Mouse (Mus musculus): ENCODE data around the gene Nfkbib.

The Nfkbib gene

DNA sequence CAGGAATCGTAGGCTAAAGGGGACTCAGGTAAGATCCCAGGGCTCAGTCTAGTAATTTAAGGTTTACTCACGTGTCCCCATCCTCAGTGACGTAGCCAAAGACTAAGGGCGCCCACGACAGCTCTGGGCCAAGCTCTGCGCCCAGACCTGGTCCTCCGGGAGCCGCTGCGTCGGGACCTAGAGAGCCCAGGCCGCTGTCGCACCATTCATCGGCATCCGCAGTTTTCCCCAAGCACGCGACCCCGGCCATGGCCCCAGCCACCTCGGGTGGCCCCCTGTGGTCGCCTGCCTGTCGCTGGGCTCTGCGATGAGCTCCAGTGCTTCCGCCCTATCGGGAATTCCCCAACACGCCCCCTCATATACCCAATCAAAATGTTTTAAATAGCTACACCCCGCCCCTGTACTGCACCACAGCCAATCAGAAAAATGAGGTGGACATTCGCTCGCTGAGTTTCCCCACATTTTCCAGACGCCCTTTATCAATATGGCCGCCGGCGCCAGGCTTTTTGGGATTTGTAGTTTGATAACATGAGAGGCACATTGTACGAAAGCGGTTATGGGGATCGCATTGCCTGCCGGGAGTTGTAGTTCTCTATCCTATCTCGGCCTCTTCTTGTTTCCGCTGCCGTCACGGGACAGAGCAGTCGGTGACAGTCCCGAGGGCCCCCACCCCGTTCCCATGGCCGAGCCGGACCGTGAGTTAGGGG is 986 bp downstream of the Nfkbib start, which contains the start of gene Sirt2:
Gene Sirt2 (plus strand): TSS at position 563 of the 707 bp plus-strand sequence.
- peak; percentile 96 for DNase-seq

DNA sequence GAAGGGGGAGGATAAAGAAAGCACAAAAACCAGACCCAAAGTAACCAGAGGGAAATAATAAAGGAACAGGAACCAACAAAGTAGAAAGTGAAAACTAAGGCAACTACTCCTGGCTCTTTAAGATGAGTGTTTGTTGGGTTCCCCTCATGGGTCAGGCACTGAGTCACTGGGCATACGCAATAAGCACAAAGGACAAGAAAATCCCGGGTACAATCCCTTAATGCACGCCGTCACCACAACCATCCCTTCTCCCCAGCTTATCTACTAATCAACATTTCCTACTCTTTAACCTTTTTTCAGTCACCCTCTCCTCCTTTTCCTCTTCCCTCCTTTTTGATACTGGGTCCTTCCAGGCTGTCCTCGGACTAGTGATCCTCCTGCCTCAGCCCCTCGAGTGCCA is 2.1 kb downstream of the Nfkbib start:
- DNase-seq: no peak

DNA sequence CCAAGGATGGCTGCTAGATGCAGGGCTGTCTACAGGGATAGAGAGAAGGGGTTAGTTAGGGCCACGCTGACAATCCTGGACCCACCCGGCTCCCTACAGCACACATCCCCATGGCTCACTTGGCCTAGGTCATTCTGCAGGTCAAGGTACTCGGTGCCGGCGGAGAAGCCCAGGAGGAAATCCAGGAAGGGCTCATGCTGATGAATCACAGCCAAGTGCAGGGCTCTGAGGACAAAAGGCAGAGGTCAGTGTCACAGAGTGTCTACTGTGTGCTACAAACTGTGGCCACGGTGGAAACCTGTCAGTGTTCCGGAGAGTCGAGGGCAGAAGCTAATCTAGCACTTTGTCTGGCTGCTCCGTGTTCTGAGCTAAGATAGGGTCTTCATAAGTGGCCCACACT is 5.4 kb downstream of the Nfkbib start:
- DNase-seq: no peak

DNA sequence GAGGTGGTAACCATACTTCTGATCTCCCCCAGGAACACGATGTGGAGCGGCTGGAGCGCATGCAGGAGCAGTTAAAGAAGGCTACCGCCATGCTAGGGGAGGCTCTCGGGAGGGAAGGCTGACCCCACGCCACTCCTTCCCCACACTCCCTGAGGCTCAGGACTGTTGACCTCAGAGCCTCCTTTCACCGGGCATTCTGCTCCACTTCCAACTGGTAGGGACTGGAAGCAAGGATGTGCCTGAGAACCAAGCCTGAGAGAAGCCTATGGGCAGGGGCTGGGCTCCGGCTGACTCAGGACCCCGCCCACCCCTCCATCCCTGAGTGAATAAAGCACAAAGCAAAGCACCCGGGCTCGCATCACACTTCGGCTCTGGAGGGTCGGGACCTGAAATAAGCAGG is 8.7 kb downstream of the Nfkbib start:
- DNase-seq: no peak

DNA sequence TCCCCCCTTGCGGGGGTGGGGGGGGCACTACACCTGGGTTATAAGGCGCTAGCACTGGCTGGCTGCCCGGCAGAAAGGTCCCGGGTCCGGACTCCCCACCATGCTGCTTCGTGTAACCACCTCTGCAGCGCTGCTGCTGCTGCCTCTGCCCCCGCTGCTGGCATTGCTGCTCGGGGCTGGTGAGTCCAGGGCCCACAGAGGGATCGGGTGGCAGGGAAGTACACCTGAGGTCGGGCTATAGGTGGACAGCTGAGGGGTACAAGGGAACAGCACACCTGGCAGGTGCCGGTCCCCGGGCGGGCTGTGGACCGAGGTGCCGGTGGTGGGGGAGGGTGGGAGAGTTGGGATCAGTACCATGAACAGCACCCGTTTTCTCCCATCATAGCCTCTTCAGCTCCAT is 11.2 kb downstream of the Nfkbib start, which contains the start of gene Ccer2:
Gene Ccer2 (plus strand): TSS at position 96 of the 400 bp plus-strand sequence.
- no peak for DNase-seq

DNA sequence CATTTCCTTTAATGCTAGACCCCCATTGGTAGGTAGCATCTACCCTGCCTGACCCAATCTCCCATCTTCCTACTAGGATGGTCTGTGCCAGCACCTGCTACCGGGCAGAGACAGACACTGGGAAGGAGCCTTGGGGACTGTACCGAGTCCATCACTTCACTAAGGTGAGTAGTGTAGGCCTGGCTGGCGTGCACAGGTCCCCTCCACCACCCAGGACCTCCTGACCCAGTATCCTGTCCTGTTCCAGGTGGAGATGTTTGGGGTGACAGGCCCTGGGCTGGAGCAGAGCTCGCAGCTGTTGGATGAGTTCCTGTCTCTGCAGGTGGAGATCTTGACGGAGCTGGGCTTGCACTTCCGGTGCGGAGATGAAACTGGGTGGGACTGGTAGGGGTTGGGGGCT is 17.4 kb downstream of the Nfkbib start:
- DNase-seq: no peak

DNA sequence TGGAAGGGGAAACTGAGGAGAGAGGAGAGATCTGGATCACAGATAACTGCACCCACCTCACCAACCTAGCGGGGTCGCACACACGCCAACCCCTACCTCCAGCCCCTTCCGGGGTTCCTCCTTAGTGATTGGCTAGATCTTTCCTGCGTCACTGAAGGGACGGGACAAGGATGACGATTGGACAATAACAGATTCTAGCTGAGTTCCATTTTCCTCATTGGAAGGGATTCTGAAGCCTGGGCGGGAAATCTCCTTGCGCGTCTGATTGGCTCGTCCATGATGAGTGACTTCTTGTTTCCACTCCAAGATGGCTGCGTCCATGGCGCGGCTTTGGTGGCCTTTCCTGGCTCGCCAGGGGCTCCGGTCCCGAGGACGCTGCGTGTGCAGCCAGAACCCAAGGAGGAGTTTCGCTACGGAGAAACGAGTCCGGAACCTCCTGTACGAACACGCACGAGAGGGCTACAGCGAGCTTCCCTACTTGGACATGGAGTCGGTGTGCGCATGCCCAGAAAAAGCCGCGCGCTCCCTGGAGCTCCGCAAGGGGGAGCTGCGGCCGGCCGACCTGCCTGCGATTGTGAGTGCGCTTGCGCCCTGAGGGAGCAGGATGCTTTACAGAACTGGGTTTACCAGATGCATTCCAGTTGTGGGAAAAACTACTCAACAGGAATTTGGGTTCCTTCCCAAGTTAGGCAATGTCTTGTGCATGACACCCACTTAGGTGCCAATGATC is 25.4 kb downstream of the Nfkbib start, which contains the start of the genes Mrps12 and Sars2:
Gene Mrps12 (minus strand): TSS at position 112 of the 730 bp plus-strand sequence.
Gene Sars2 (plus strand): TSS at position 284 of the 730 bp plus-strand sequence.
- DNase-seq: peak; percentile 94

DNA sequence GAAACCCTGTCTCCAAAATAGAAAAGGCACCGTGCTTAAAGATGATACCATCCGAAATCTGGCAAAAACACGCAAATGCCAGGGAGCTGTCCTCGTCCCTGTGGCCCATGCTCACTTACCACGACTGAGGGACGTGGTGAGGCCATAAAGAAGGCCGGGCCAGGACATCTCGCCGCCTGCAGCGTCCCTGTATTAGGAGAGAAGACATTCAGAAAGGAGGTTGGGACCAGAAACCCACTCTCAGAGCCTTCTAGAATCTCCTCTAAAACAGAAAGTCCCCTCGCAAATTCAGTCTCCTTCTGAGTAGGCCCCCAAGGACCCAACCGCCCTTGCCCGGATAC is 26.0 kb downstream of the Nfkbib start:
- no peak for DNase-seq

DNA sequence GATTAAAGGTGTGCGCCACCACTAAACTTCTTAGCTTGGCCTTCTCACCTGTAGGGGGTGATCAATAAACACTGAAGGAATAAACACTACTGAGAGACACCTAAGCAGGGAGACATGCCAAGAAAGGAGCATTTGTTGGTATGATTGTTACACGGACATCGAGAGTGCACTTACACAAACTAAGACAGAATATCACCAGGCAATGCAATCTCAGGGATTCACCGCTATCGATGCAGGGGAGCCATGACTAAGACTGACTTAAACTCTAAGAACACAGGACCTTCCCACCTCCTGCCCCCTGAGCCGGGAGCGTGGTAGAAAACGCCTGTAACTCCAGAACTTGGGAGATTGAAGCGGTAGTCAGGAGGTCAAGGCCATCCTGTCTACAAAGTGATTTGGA is 26.4 kb downstream of the Nfkbib start:
- DNase-seq: no peak

DNA sequence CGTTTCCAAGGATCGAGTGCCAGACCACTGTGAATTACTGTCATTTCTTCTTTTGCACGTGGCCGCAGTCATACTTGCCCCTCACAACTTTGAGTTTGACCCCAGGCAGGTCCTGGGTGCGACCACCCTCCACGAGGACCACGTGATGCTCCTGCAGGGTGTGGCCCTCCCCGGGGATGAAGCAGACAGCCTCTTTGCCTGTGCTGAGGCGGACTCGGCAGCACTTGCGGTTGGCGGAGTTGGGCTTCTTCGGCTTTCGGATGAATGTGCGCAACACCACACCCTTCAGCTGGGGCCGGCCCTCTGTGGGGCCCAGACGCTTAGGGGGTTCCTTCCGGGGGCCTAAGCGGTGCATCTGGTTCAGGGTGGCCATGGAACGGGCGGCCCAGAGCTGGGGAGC is 27.5 kb downstream of the Nfkbib start:
- no peak for DNase-seq

DNA sequence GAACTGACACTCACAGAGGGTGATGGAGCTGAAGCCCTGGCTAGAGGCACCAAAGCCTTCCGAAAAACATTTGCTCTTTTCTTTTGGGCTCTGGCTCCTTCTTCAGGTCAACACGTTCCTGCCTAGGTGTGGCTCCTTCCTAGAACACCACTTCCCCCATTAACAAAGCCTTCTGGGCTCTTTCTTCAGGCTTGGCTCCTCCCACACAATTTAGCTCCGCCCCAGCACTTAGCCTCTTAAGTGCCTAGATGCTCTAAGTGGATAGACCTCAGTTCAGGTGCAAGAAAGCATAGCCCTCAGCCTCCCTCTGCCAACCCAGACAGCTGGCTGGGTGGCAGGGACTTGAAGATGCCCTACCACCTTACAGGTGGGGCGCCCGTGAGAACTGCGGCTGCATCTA is 31.6 kb downstream of the Nfkbib start:
- DNase-seq: peak; percentile 24

DNA sequence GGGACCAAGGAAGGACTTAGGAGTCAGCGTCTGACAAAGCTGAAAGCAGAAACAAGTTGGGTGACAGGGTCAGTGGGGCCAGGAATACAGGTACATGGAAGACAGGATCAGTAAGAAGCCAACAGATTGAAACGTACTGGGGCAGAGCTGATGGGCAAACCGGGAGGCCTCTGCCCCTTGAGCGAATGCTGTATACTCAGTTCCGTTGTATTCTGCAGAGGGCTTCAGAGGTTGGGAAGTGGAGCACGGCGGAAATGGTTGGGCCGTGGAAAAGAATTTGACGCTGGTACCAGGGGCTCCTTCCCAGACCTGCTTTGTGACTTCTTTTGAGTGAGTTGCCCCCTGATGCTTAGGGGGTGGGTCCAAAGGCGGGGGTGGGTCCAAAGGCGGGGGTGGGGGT is 34.1 kb downstream of the Nfkbib start:
- DNase-seq: no peak

DNA sequence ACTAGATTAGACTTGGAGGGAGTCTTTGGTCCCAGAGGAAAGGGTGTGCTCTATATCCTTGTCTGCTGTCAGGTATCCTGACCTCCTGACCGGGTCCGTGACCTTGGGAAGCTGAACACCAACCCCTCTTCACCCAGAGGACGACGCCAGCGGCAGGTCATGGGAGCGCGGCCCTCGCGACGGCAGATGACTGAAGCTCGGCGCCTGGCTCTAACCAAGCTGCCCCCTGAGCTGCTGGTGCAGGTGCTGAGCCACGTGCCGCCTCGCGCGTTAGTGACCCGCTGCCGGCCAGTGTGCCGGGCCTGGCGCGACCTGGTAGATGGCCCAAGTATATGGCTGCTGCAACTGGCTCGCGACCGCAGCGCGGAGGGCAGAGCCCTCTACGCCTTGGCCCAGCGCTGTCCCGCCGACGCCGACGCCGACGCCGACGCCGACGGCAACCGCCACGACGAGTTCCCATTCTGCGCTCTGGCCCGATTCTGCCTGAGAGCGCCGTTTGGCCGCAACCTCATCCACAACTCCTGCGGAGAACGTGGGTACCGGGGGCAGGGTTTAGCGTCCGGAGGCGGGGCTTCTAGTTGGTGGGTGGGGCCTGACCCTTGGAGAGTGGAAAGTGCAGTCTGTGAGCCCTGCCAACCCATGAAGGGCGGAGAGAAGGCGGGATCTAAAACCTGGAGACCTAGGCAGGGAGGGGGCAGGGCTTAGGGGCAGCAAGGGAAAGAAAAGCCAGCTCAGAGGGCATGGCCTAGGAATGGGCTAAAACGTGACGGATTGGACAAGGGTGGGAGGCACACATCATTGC is 34.8 kb downstream of the Nfkbib start:
- DNase-seq: peak; percentile 85

DNA sequence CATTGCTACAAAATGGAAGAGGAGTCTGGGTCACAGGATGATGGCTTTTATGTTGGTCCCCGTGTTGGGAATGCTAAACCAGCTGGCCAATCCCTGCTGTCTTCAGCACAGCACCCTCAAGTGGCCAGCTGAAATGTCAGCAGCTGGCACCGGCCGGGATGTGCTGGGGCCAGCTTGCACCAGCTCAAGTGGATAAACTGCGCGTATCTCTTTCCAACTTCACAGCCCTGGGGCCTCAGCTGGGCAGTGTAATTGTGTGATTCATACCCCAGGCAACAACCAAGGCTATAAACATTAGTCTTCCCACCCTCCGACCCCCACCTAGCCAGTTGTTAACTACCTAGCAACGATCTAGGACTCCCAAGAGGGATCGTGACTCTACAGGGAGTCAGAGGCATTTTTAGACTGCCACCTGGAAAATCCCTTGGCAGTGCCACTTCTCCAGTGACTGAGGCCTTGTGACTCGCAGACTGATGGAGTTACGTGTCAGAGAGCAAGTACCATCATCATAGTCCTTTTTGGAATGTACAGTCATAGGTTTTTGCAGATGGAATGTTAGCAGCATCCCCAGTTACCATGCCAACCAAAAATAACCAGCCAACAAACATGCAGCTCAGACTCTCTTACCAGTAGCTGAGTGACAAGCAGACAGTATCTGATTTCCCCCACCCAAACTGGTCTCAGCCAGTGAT is 39.5 kb downstream of the Nfkbib start:
- DNase-seq: no peak

DNA sequence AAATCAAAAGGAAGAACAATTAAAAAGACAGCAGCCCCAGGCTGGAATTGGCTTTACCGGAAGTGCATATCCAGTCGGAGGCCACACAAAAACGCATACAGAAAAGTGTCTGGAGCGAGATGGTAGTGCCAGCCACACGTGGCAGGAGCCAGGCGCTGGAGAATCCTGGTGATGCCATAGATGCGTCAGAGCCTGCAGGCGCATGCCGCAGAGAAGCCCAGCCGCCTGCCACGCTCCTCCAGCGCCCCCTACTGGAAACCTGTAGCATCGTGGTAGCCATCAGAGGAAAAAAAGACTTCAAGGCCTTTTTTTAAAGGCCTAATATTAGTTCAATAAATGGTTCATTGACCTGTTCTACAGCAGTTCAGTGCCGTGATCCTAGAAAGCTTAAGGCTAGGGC is 40.7 kb downstream of the Nfkbib start:
- DNase-seq: peak; percentile 85

DNA sequence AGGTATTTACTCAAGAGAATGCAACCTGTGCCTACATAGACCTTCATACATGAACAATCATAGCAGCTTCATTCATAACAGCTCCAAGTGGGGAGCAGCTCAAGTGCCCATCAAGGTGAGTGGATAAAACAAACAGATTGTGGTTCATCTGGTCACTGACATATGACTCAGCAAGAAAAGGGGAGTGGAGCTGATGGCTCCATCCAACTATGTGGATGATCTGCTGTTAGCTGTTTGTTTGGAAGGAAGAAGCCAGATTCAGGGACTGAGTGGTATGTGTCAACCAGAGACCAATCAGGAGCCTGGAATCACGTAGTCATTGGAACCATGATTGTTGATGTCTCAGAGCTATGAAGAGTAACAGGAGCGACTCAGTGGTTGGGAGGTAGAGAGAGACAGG is 42.7 kb downstream of the Nfkbib start:
- DNase-seq: no peak

DNA sequence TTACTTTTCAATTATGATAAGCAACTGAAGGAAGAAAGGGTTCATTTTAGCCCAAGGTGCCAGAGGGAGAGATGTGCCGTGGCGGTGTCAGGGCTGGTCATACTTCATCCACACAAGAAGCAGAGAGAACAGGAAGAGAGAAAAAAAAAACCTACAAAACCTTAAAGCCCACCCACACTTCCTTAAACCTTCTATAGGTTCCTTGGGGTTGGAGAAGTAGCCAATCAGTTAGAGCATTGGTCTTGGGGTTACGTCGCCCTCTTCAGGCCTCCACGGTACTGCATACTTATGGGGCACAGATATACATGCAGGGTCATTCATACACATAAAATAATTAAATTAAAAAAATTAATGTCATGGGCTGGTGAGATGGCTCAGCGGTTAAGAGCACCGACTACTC is 45.2 kb downstream of the Nfkbib start:
- no peak for DNase-seq

DNA sequence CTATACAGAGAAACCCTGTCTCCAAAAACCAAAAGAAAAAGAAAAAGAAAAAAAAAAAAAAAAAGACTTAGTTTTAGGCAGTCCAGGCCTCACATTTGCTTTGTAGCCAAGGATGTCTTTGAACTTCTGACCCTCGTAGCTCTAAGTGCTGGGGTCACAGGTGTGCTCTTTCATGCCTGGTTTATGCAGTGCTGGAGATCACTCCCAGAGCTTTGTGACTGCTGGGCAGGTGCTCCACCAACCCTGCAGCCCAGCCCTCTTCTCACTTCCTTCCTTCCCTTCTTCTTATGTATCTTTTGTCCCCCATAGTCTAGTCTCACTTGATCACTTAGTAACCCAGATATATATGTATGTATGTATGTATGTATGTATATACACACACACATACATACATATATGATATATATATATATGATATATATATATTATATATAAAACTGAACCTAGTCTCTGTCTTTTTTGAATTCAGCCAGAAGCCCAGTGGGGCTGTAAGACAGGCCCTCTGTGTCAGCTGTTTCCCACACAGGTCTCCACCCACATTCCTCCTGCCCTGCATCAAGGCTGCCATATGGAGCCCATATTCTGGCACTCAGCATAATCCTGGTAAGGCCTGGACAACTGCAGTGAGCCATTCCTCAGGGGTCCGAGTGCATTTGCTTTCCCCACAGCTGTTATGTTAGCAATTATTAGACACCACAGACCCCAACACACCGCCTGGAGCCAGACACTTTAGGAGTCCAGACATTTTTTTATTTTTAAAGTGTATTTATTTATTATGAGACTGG is 46.4 kb downstream of the Nfkbib start:
- DNase-seq: no peak

DNA sequence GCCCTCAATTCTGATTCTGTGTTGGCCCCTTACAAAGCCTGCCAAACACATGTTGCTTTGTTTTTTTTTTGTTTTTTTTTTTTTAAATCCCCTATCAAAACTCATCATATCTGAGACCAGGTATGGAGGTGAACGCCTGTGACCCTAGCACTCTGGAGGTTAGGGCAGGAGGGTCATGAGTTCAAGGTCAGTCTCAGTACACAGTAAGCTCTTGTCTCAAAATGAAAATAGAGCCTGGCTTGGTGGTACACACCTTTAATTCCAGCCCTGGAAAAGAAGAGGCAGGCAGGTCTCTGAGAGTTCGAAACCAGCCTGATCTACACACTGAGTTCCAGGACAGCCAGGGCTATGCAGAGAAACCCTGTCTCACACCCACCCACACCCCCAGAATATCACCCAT is 47.7 kb downstream of the Nfkbib start:
- DNase-seq: no peak

DNA sequence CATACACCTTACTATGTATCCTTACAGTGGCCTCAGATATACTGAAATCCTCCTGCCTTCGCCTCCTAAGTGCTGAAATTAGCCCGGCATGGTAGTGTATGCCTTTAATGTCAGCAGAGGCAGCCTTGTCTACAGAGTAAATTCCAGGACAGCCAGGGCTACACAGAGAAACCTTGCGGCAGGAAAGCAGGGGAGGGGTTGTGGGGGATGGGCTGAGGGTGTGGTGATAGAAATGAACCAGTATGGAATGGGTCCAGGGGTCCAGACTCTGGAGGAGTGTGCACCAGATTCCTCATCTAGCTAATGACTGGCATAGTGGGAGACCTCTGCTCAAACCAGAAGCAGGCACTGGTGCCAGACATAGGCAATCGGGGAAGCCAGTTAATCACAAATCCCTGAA is 48.2 kb downstream of the Nfkbib start:
- no peak for DNase-seq

DNA sequence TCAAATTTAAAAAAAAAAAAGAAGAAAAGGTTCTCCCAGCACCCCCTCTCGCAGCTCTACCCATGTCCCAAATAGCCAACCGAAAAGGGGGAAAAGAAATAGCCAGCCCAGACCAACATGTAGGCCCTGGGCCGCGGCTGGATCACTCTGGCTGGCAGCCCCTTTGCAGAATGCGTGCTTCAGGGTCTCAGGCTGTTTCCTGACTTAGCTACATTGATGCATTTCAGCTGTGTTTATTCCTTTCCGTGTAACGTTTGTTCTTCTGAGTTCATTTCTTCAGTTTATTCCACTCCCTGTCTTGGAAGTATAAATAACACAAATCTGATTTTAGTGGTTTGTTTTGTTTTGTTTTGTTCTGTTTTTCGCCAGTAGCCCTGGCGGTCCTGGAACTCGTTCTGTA is 49.6 kb downstream of the Nfkbib start:
- DNase-seq: no peak

Data from lung, postnatal 14 days (tissue).